In genomic region chr11:44519096-44519949, GRCm38 (mm10) we compare ENCODE assay signal across 8 mouse cellular contexts. TPM values are rescaled to one million over a fixed set of nuclear protein-coding genes. Genes with fewer than 3 reads are reported as not detected.
DNase-seq lines count a peak whose midpoint lies in the region; ATAC-seq lines count a peak whose summit lies in the region.

No protein-coding gene starts in this region.

- ATAC-seq in hindbrain, embryonic 11.5 days (ENCODE audit: low FRiP score): peak; percentile 78
- peak; percentile 53 for ATAC-seq in liver, embryonic 12.5 days
- peak; percentile 57 for ATAC-seq in neural tube, embryonic 14.5 days (ENCODE audit: low read depth)
- ATAC-seq in activated CD4-positive, CD25-positive, alpha-beta regulatory T cell, adult 4 months: no peak

- H3K4me3 ChIP-seq in embryonic facial prominence, embryonic 10.5 days: peak overlapping the region; percentile 98
- peak overlapping the region; percentile 96 for H3K4me3 ChIP-seq in hindbrain, embryonic 11.5 days (ENCODE audit: low read depth, low read length)
- peak overlapping the region; percentile 98 for H3K4me3 ChIP-seq in liver, embryonic 12.5 days
- H3K4me3 ChIP-seq in neural tube, embryonic 14.5 days (ENCODE audit: low read depth, low read length): peak overlapping the region; percentile 90

- peak; percentile 46 for DNase-seq in kidney, adult 18-20 months
- no peak for DNase-seq in kidney, adult 8-10 months
- DNase-seq in MN1 (ENCODE audit: low spot score): peak; percentile 46
- peak; percentile 82 for DNase-seq in embryonic facial prominence, embryonic 10.5 days (ENCODE audit: low spot score)
- DNase-seq in hindbrain, embryonic 11.5 days (ENCODE audit: low spot score): peak; percentile 69

- no peaks in the 10 kb centered on the region for H3K27me3 ChIP-seq in embryonic facial prominence, embryonic 10.5 days (replicated peaks; ENCODE audit: low read depth, poor library complexity, severe bottlenecking)
- H3K27me3 ChIP-seq in hindbrain, embryonic 11.5 days (ENCODE audit: control insufficient read depth, insufficient read depth, low read length): no peaks in the 10 kb centered on the region
- H3K27me3 ChIP-seq in liver, embryonic 12.5 days (replicated peaks): no peaks in the 10 kb centered on the region
- H3K27me3 ChIP-seq in neural tube, embryonic 14.5 days (ENCODE audit: control insufficient read depth, insufficient read depth, low read length): no peaks in the 10 kb centered on the region

- H3K9me3 ChIP-seq in embryonic facial prominence, embryonic 10.5 days: no peaks in the 10 kb centered on the region
- H3K9me3 ChIP-seq in hindbrain, embryonic 11.5 days (ENCODE audit: control insufficient read depth, low read length): no peaks in the 10 kb centered on the region
- H3K9me3 ChIP-seq in liver, embryonic 12.5 days (replicated peaks): no peaks in the 10 kb centered on the region
- no peaks in the 10 kb centered on the region for H3K9me3 ChIP-seq in neural tube, embryonic 14.5 days (ENCODE audit: control insufficient read depth, low read length)

- 3% methylated on average over 58 of the region's 61 CpGs for WGBS in embryonic facial prominence, embryonic 10.5 days
- 0% methylated on average over 24 of the region's 61 CpGs for WGBS in hindbrain, embryonic 11.5 days
- under 1% methylated on average over 55 of the region's 61 CpGs for WGBS in liver, embryonic 12.5 days (ENCODE audit: insufficient replicate concordance)
- WGBS in neural tube, embryonic 14.5 days: 0% methylated on average over 25 of the region's 61 CpGs

- peak overlapping the region; percentile 83 for H3K4me2 ChIP-seq in hindbrain, embryonic 11.5 days (replicated peaks; ENCODE audit: low read depth, low read length)
- H3K4me2 ChIP-seq in liver, embryonic 12.5 days: peak overlapping the region; percentile 93
- H3K4me2 ChIP-seq in neural tube, embryonic 14.5 days (ENCODE audit: low read depth, low read length): peak overlapping the region; percentile 71

- peaks cover 10% of the 10 kb centered on the region for H3K36me3 ChIP-seq in embryonic facial prominence, embryonic 10.5 days (replicated peaks)
- H3K36me3 ChIP-seq in hindbrain, embryonic 11.5 days (ENCODE audit: control insufficient read depth, insufficient read depth, low read length): no peaks in the 10 kb centered on the region
- peaks cover 20% of the 10 kb centered on the region for H3K36me3 ChIP-seq in liver, embryonic 12.5 days
- no peaks in the 10 kb centered on the region for H3K36me3 ChIP-seq in neural tube, embryonic 14.5 days (ENCODE audit: control insufficient read depth, insufficient read depth, low read length)

- H3K27ac ChIP-seq in embryonic facial prominence, embryonic 10.5 days (replicated peaks): peak overlapping the region; percentile 100
- H3K27ac ChIP-seq in hindbrain, embryonic 11.5 days (ENCODE audit: low read depth, low read length): peak overlapping the region; percentile 97
- H3K27ac ChIP-seq in liver, embryonic 12.5 days: peak overlapping the region; percentile 98
- H3K27ac ChIP-seq in neural tube, embryonic 14.5 days (ENCODE audit: low read depth, low read length): peak overlapping the region; percentile 92

- H3K4me1 ChIP-seq in embryonic facial prominence, embryonic 10.5 days: peaks cover 29% of the 10 kb centered on the region
- no peaks in the 10 kb centered on the region for H3K4me1 ChIP-seq in hindbrain, embryonic 11.5 days (replicated peaks; ENCODE audit: control insufficient read depth, insufficient read depth, low read length)
- peaks cover 71% of the 10 kb centered on the region for H3K4me1 ChIP-seq in liver, embryonic 12.5 days
- peaks cover 15% of the 10 kb centered on the region for H3K4me1 ChIP-seq in neural tube, embryonic 14.5 days (ENCODE audit: control insufficient read depth, insufficient read depth, low read length)

- peak overlapping the region; percentile 99 for H3K9ac ChIP-seq in hindbrain, embryonic 11.5 days (ENCODE audit: low read depth, low read length)
- H3K9ac ChIP-seq in liver, embryonic 12.5 days: peak overlapping the region; percentile 98
- H3K9ac ChIP-seq in neural tube, embryonic 14.5 days (replicated peaks; ENCODE audit: low read depth, low read length): peak overlapping the region; percentile 92

RNA-seq across cellular contexts. Expression of gene Rnf145, which starts 0.6 kb away (rescaled TPM):
- 87.3 and 90.3 TPM in 2 replicates for polyA plus RNA-seq in embryonic facial prominence, embryonic 10.5 days (2016; fragmentation: Nextera tagmentation; extraction: Ambion mirVana)
- 129 and 147 TPM in 2 replicates for polyA plus RNA-seq in hindbrain, embryonic 11.5 days (2014; fragmentation: Nextera tagmentation; extraction: Ambion mirVana)
- polyA plus RNA-seq in liver, embryonic 12.5 days (2016; fragmentation: Nextera tagmentation; extraction: Ambion mirVana): 64.7 and 71.1 TPM in 2 replicates
- polyA plus RNA-seq in neural tube, embryonic 14.5 days (2014; fragmentation: Nextera tagmentation; extraction: Ambion mirVana): 114 and 141 TPM in 2 replicates
- 10 to 100 TPM; 45.3 to 60.4 TPM for polyA plus RNA-seq in activated CD4-positive, CD25-positive, alpha-beta regulatory T cell, adult 4 months (2017; shearing (Covaris generic))

RNA-seq across cellular contexts. Expression of gene Ublcp1, which starts 49.0 kb away (rescaled TPM):
- polyA plus RNA-seq in embryonic facial prominence, embryonic 10.5 days (2016; fragmentation: Nextera tagmentation; extraction: Ambion mirVana): 71.1 and 71.6 TPM in 2 replicates
- polyA plus RNA-seq in hindbrain, embryonic 11.5 days (2014; fragmentation: Nextera tagmentation; extraction: Ambion mirVana): 78.9 and 85.8 TPM in 2 replicates
- 41.8 and 41.9 TPM in 2 replicates for polyA plus RNA-seq in liver, embryonic 12.5 days (2016; fragmentation: Nextera tagmentation; extraction: Ambion mirVana)
- 66.2 and 73.9 TPM in 2 replicates for polyA plus RNA-seq in neural tube, embryonic 14.5 days (2014; fragmentation: Nextera tagmentation; extraction: Ambion mirVana)
- polyA plus RNA-seq in activated CD4-positive, CD25-positive, alpha-beta regulatory T cell, adult 4 months (2017; shearing (Covaris generic)): 10 to 100 TPM; 41.0 to 42.9 TPM

Comparison
In these comparisons a context has a peak if more than half of its experiments do, and no peak if none do; other contexts are left out.
1. DNase-seq: peak in kidney, adult 18-20 months (single experiment), MN1 (single experiment), embryonic facial prominence, embryonic 10.5 days (single experiment) and hindbrain, embryonic 11.5 days (single experiment); none in kidney, adult 8-10 months (0 of 2).
2. Peak in every context shown above with its lines, with median percentiles within 50 percentile points of each other: H3K27ac ChIP-seq, H3K4me3 ChIP-seq, H3K4me2 ChIP-seq and H3K9ac ChIP-seq.